Mouse (Mus musculus): ENCODE results near the gene Cdh12.

DNA sequence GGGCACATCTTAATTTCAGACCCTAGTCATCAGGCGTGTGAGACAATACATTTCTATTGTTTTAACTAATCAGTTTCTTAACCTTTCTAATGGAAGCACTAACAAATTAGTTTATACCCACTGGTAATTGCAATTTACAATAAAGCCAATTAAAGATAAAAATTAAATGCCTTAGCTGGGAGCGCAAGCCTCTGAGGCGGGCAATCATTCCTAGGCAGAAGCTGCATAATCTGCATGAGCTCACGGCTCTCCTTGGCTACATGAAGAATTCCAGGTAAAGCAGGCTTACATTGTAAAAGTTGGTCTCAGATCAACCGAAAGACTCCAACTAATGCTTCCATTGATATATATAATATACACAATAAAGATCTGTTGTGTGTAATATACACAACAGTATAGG, 773.9 kb downstream of the Cdh12 start:
- TF ChIP-seq CTCF (IDR thresholded peaks at IDR 0.05; ENCODE audit: borderline replicate concordance, control insufficient read depth, extremely low read depth, insufficient read depth, low read length, poor library complexity) (no peak), POLR2A (IDR thresholded peaks at IDR 0.05; ENCODE audit: control insufficient read depth, extremely low read depth, insufficient read depth, low read length, poor library complexity) (no peak)

Measured in thymus, adult 2 months (tissue).